Comparison of ENCODE assay signal across 29 mouse cellular contexts in the genomic region with DNA sequence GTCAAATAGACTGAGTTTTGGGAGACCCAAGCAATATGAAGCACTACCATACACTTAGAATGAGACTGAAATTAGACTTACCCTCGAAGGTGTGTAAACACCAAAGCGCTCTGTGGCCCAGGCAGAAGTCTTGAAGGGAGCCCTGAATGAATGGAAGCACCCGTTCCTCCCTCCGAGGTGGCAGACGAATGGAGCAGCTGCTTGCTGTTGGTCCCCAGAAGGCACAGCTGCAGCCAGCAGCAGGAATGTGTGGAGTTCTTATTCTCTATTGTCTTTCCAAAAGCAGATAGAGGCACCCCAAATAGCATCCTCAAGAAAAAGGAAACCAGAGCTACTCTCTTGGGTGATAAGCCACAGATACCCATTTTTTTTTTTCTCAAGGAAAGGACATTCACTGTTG.
A peak's percentile ranks its signal among the peaks of the same experiment; 100 is the strongest.
DNase-seq lines count a peak whose midpoint lies in the region; ATAC-seq and TF ChIP-seq lines count a peak whose summit lies in the region.
"Had no signal": no experiment of that assay in that cellular context is flagged by ENCODE, and none has a peak within 500 bp of the region (broad histone marks: within the 10 kb centered on the region; RNA-seq: fewer than 3 reads in every experiment).

No protein-coding gene starts in this region.

- no peak overlapping the region for H3K4me2 ChIP-seq in forebrain, embryonic 16.5 days (ENCODE audit: low read length)
- no peak overlapping the region for H3K4me2 ChIP-seq in forebrain, embryonic 11.5 days (ENCODE audit: low read depth, low read length, severe bottlenecking)
- no peak overlapping the region for H3K4me2 ChIP-seq in myocyte (ENCODE audit: low read depth)
- no peak overlapping the region for H3K4me2 ChIP-seq in hindbrain, embryonic 12.5 days (replicated peaks)
- H3K4me2 ChIP-seq: embryonic facial prominence, embryonic 15.5 days; forebrain, embryonic 15.5 days; heart, embryonic 12.5 days; heart, embryonic 15.5 days; hindbrain, embryonic 14.5 days had no signal

- H3ac ChIP-seq in myocyte (ENCODE audit: control insufficient read depth, insufficient read length) = no peak overlapping the region

- no peaks in the 10 kb centered on the region for H3K79me2 ChIP-seq in myocyte (ENCODE audit: control insufficient read depth, insufficient read depth)

- no peaks in the 10 kb centered on the region for H3K9me3 ChIP-seq in forebrain, embryonic 16.5 days (ENCODE audit: control insufficient read depth, low read length)
- H3K9me3 ChIP-seq in forebrain, embryonic 11.5 days (ENCODE audit: control insufficient read depth, low read length) = no peaks in the 10 kb centered on the region
- no peaks in the 10 kb centered on the region for H3K9me3 ChIP-seq in hindbrain, embryonic 12.5 days (replicated peaks)
- H3K9me3 ChIP-seq: embryonic facial prominence, embryonic 15.5 days; forebrain, embryonic 15.5 days; heart, embryonic 12.5 days; heart, embryonic 15.5 days; hindbrain, embryonic 10.5 days had no signal

- H3K27ac ChIP-seq in forebrain, embryonic 16.5 days (ENCODE audit: low read length) = no peak overlapping the region
- no peak overlapping the region for H3K27ac ChIP-seq in forebrain, embryonic 11.5 days (ENCODE audit: low read depth, low read length)
- H3K27ac ChIP-seq in hindbrain, embryonic 12.5 days = no peak overlapping the region
- H3K27ac ChIP-seq: embryonic facial prominence, embryonic 15.5 days; forebrain, embryonic 15.5 days; heart, embryonic 15.5 days; hindbrain, embryonic 10.5 days; hindbrain, embryonic 14.5 days; hindbrain, postnatal 0 days had no signal

- H3K9ac ChIP-seq in forebrain, embryonic 16.5 days (replicated peaks; ENCODE audit: low read depth, low read length) = no peak overlapping the region
- H3K9ac ChIP-seq in forebrain, embryonic 11.5 days (ENCODE audit: low read length) = no peak overlapping the region
- H3K9ac ChIP-seq in hindbrain, embryonic 12.5 days = no peak overlapping the region
- H3K9ac ChIP-seq: embryonic facial prominence, embryonic 15.5 days; forebrain, embryonic 15.5 days; heart, embryonic 12.5 days; heart, embryonic 15.5 days; hindbrain, embryonic 14.5 days had no signal

- no peaks in the 10 kb centered on the region for H3K36me3 ChIP-seq in forebrain, embryonic 16.5 days (ENCODE audit: control insufficient read depth, insufficient read depth)
- H3K36me3 ChIP-seq in forebrain, embryonic 11.5 days (ENCODE audit: control insufficient read depth, insufficient read depth, low read length) = no peaks in the 10 kb centered on the region
- no peaks in the 10 kb centered on the region for H3K36me3 ChIP-seq in myocyte (ENCODE audit: control insufficient read depth, insufficient read depth)
- H3K36me3 ChIP-seq in hindbrain, embryonic 12.5 days = no peaks in the 10 kb centered on the region
- H3K36me3 ChIP-seq: embryonic facial prominence, embryonic 15.5 days; forebrain, embryonic 15.5 days; heart, embryonic 15.5 days; hindbrain, embryonic 10.5 days had no signal

- no peaks in the 10 kb centered on the region for H3K27me3 ChIP-seq in forebrain, embryonic 16.5 days (replicated peaks; ENCODE audit: control insufficient read depth, insufficient read depth, low read length)
- H3K27me3 ChIP-seq in forebrain, embryonic 11.5 days (ENCODE audit: control insufficient read depth, insufficient read depth, low read length) = no peaks in the 10 kb centered on the region
- no peaks in the 10 kb centered on the region for H3K27me3 ChIP-seq in myocyte (ENCODE audit: control insufficient read depth, insufficient read depth, insufficient read length)
- no peaks in the 10 kb centered on the region for H3K27me3 ChIP-seq in hindbrain, embryonic 12.5 days
- H3K27me3 ChIP-seq: embryonic facial prominence, embryonic 15.5 days; forebrain, embryonic 15.5 days; heart, embryonic 12.5 days; heart, embryonic 15.5 days had no signal

- H3K4me1 ChIP-seq in forebrain, embryonic 16.5 days (replicated peaks; ENCODE audit: control insufficient read depth, insufficient read depth, low read length) = no peaks in the 10 kb centered on the region
- H3K4me1 ChIP-seq in forebrain, embryonic 11.5 days (replicated peaks; ENCODE audit: control insufficient read depth, insufficient read depth, low read length) = no peaks in the 10 kb centered on the region
- H3K4me1 ChIP-seq in hindbrain, embryonic 12.5 days = 0 out of 2 replicates have a peak, but pooled peaks cover 3% of the 10 kb centered on the region
- H3K4me1 ChIP-seq: embryonic facial prominence, embryonic 15.5 days; heart, embryonic 12.5 days; heart, embryonic 15.5 days had no signal

- ATAC-seq in forebrain, embryonic 16.5 days = 0 out of 2 replicates have a peak, but pooled peaks have one; percentile 36
- ATAC-seq in forebrain, embryonic 11.5 days (replicated peaks; ENCODE audit: low FRiP score) = no peak
- ATAC-seq in hindbrain, embryonic 12.5 days (ENCODE audit: low FRiP score) = no peak
- ATAC-seq: CD4-positive, CD25-positive, alpha-beta regulatory T cell, adult 4 months; forebrain, embryonic 15.5 days; hindbrain, postnatal 0 days; inflammation-experienced regulatory T-cells, adult 6 months; intestine, embryonic 16.5 days had no signal

- 52% methylated on average over 5 of the region's 5 CpGs for WGBS in forebrain, embryonic 16.5 days
- WGBS in forebrain, embryonic 11.5 days = 64% methylated on average over 5 of the region's 5 CpGs
- 52% methylated on average over 5 of the region's 5 CpGs for WGBS in hindbrain, embryonic 12.5 days

- DNase-seq in forebrain, embryonic 11.5 days (ENCODE audit: low spot score) = no peak
- DNase-seq in heart, adult 11 months = peak; percentile 13
- no peak for DNase-seq in heart, adult 18-20 months
- DNase-seq: adrenal gland, adult 2 months; adrenal gland, postnatal 25 days; cerebellum, adult 11-12 months; cerebellum, adult 8-10 months; cerebellum, postnatal 10 days; cerebellum, postnatal 36 days; embryo, embryonic 11 days; gastrocnemius, postnatal 10 days; gastrocnemius, postnatal 36 days; heart, postnatal 10 days; heart, postnatal 36 days; kidney, adult 18-20 months; kidney, adult 9 months had no signal

- no peak overlapping the region for H3K4me3 ChIP-seq in forebrain, embryonic 16.5 days (replicated peaks; ENCODE audit: low read length)
- no peak overlapping the region for H3K4me3 ChIP-seq in forebrain, embryonic 11.5 days (ENCODE audit: low read depth, low read length)
- no peak overlapping the region for H3K4me3 ChIP-seq in myocyte
- no peak overlapping the region for H3K4me3 ChIP-seq in hindbrain, embryonic 12.5 days
- H3K4me3 ChIP-seq: embryonic facial prominence, embryonic 15.5 days; forebrain, embryonic 15.5 days; heart, embryonic 12.5 days; heart, embryonic 15.5 days; hindbrain, embryonic 10.5 days had no signal

- TF ChIP-seq POLR2A in myocyte (IDR thresholded peaks at IDR 0.05; ENCODE audit: insufficient read length, low read depth) = no peak

TF ChIP-seq in myocyte, 11 proteins besides CTCF, POLR2A, EP300 and RAD21:
- TF ChIP-seq MAX (IDR thresholded peaks at IDR 0.05; ENCODE audit: low read depth) (no peak), SRF (IDR thresholded peaks at IDR 0.05; ENCODE audit: control insufficient read depth, insufficient read length, low read depth) (no peak), TCF12 (IDR thresholded peaks at IDR 0.05; ENCODE audit: insufficient read depth, poor library complexity, severe bottlenecking) (peak; percentile 26), TCF3 (IDR thresholded peaks at IDR 0.05; ENCODE audit: insufficient read length, low read depth) (no peak), MYOD1 (IDR thresholded peaks at IDR 0.05; ENCODE audit: control insufficient read depth in 1 of 3, insufficient read length in 2 of 3, low read depth in 2 of 3) (peak in 2 of 3 experiments; percentile 86 to 89), REST (IDR thresholded peaks at IDR 0.05; ENCODE audit: insufficient read depth, insufficient read length) (no peak), MYOG (IDR thresholded peaks at IDR 0.05; ENCODE audit: control insufficient read depth in 1 of 3, insufficient read depth in 1 of 3, insufficient read length in 2 of 3, low read depth in 2 of 3) (peak; percentile 27 to 80 (median 69)), CEBPB (IDR thresholded peaks at IDR 0.05; ENCODE audit: insufficient read depth, poor library complexity, severe bottlenecking) (no peak), POLR2AphosphoS2 (IDR thresholded peaks at IDR 0.05; ENCODE audit: insufficient read length, low read depth) (no peak)
